ENCODE assay signal across 14 mouse cellular contexts in genomic region chr2:32439177-32439576, GRCm38 (mm10). TPM values are rescaled to one million over a fixed set of nuclear protein-coding genes. Genes with fewer than 3 reads are reported as not detected.
A peak's percentile ranks its signal among the peaks of the same experiment; 100 is the strongest.
DNase-seq lines count a peak whose midpoint lies in the region; ATAC-seq and TF ChIP-seq lines count a peak whose summit lies in the region.
"Had no signal": no experiment of that assay in that cellular context is flagged by ENCODE, and none has a peak within 500 bp of the region (broad histone marks: within the 10 kb centered on the region; RNA-seq: fewer than 3 reads in every experiment).

No protein-coding gene starts in this region.

- no peak overlapping the region for H3K9ac ChIP-seq in hindbrain, postnatal 0 days (replicated peaks; ENCODE audit: low read length)
- H3K9ac ChIP-seq in hindbrain, embryonic 16.5 days (ENCODE audit: low read depth, low read length) = no peak overlapping the region
- no peak overlapping the region for H3K9ac ChIP-seq in neural tube, embryonic 15.5 days (replicated peaks)
- H3K9ac ChIP-seq: embryonic facial prominence, embryonic 13.5 days; liver, embryonic 15.5 days had no signal

- no peaks in the 10 kb centered on the region for H3K9me3 ChIP-seq in hindbrain, postnatal 0 days (ENCODE audit: low read length)
- H3K9me3 ChIP-seq in hindbrain, embryonic 16.5 days (ENCODE audit: control insufficient read depth, low read length) = no peaks in the 10 kb centered on the region
- H3K9me3 ChIP-seq in neural tube, embryonic 15.5 days (replicated peaks) = no peaks in the 10 kb centered on the region
- H3K9me3 ChIP-seq: embryonic facial prominence, embryonic 13.5 days; liver, embryonic 15.5 days had no signal

- H3K36me3 ChIP-seq in hindbrain, postnatal 0 days (ENCODE audit: insufficient read depth, low read length) = no peaks in the 10 kb centered on the region
- H3K36me3 ChIP-seq in hindbrain, embryonic 16.5 days (ENCODE audit: control insufficient read depth, insufficient read depth, low read length) = no peaks in the 10 kb centered on the region
- no peaks in the 10 kb centered on the region for H3K36me3 ChIP-seq in neural tube, embryonic 15.5 days
- H3K36me3 ChIP-seq: embryonic facial prominence, embryonic 13.5 days; liver, embryonic 15.5 days had no signal

- TF ChIP-seq CTCF in hindbrain, postnatal 0 days (IDR thresholded peaks at IDR 0.05; ENCODE audit: low read depth) = no peak

- H3K27me3 ChIP-seq in hindbrain, postnatal 0 days (ENCODE audit: insufficient read depth, low read length) = no peaks in the 10 kb centered on the region
- H3K27me3 ChIP-seq in hindbrain, embryonic 16.5 days (replicated peaks; ENCODE audit: control insufficient read depth, insufficient read depth, low read length) = no peaks in the 10 kb centered on the region
- no peaks in the 10 kb centered on the region for H3K27me3 ChIP-seq in neural tube, embryonic 15.5 days (replicated peaks)
- H3K27me3 ChIP-seq: embryonic facial prominence, embryonic 13.5 days; liver, embryonic 15.5 days had no signal

- H3K4me2 ChIP-seq in hindbrain, postnatal 0 days (ENCODE audit: low read depth, low read length) = no peak overlapping the region
- H3K4me2 ChIP-seq in hindbrain, embryonic 16.5 days (ENCODE audit: low read length) = no peak overlapping the region
- H3K4me2 ChIP-seq in neural tube, embryonic 15.5 days = no peak overlapping the region
- H3K4me2 ChIP-seq: embryonic facial prominence, embryonic 13.5 days; liver, embryonic 15.5 days had no signal

- WGBS in hindbrain, postnatal 0 days = 22% methylated on average over 6 of the region's 6 CpGs
- 27% methylated on average over 6 of the region's 6 CpGs for WGBS in hindbrain, embryonic 16.5 days
- WGBS in neural tube, embryonic 15.5 days = 22% methylated on average over 6 of the region's 6 CpGs

- ATAC-seq in hindbrain, postnatal 0 days = no peak
- no peak for ATAC-seq in hindbrain, embryonic 16.5 days
- no peak for ATAC-seq in neural tube, embryonic 15.5 days (ENCODE audit: low FRiP score)

- peak; percentile 36 for DNase-seq in embryo, embryonic 10.5 days (ENCODE audit: low spot score)
- no peak for DNase-seq in embryo, embryonic 11 days
- DNase-seq in hindbrain, postnatal 0 days (ENCODE audit: low spot score) = no peak
- DNase-seq in neural tube, embryonic 10.5 days (ENCODE audit: extremely low spot score, low spot score) = no peak
- no peak for DNase-seq in left cerebral cortex, adult 18-20 months (ENCODE audit: low spot score in 2 of 2)
- no peak for DNase-seq in cerebellum, adult 8-10 months
- DNase-seq: cerebellum, adult 2 months; kidney, adult 18-20 months; thymus, adult 18-20 months had no signal

- H3K4me3 ChIP-seq in hindbrain, postnatal 0 days (ENCODE audit: low read length) = no peak overlapping the region
- no peak overlapping the region for H3K4me3 ChIP-seq in hindbrain, embryonic 16.5 days (ENCODE audit: low read length)
- no peak overlapping the region for H3K4me3 ChIP-seq in neural tube, embryonic 15.5 days (replicated peaks)
- H3K4me3 ChIP-seq: embryonic facial prominence, embryonic 13.5 days; liver, embryonic 15.5 days had no signal

- peaks cover 5% of the 10 kb centered on the region; the same call in 1 of the 2 replicates for H3K4me1 ChIP-seq in hindbrain, postnatal 0 days (ENCODE audit: insufficient read depth, low read length)
- peaks cover 12% of the 10 kb centered on the region for H3K4me1 ChIP-seq in hindbrain, embryonic 16.5 days (ENCODE audit: control insufficient read depth, insufficient read depth, low read depth, low read length)
- peaks cover 26% of the 10 kb centered on the region for H3K4me1 ChIP-seq in neural tube, embryonic 15.5 days

- H3K27ac ChIP-seq in hindbrain, postnatal 0 days = peak overlapping the region; percentile 20; the same call in 1 of the 2 replicates
- no peak overlapping the region; the same call in 1 of the 2 replicates for H3K27ac ChIP-seq in hindbrain, embryonic 16.5 days (ENCODE audit: low read depth, low read length)
- H3K27ac ChIP-seq in neural tube, embryonic 15.5 days (replicated peaks) = peak overlapping the region; percentile 56; the same call in 1 of the 2 replicates
- H3K27ac ChIP-seq: embryonic facial prominence, embryonic 13.5 days; liver, embryonic 15.5 days had no signal

RNA-seq across cellular contexts. Expression of gene Naif1, which starts 11.1 kb away (rescaled TPM):
- total RNA-seq in hindbrain, postnatal 0 days (2014; rRNA removed) = 3.1 and 3.7 TPM in 2 replicates
- 2.9 and 3.0 TPM in 2 replicates for polyA plus RNA-seq in hindbrain, postnatal 0 days (2015; fragmentation: Nextera tagmentation; extraction: Ambion mirVana)
- polyA plus RNA-seq in hindbrain, embryonic 16.5 days (2015; fragmentation: Nextera tagmentation; extraction: Ambion mirVana) = 5.1 and 5.2 TPM in 2 replicates
- polyA plus RNA-seq in neural tube, embryonic 15.5 days (2015; fragmentation: Nextera tagmentation; extraction: Ambion mirVana) = 4.4 and 5.3 TPM in 2 replicates
- total RNA-seq in left cerebral cortex, adult 18-20 months (2021) = 1 to 10 TPM; 3.7 to 4.6 TPM

RNA-seq across cellular contexts. Expression of gene Slc25a25, which starts 12.1 kb away (rescaled TPM):
- 64.3 and 69.6 TPM in 2 replicates for total RNA-seq in hindbrain, postnatal 0 days (2014; rRNA removed)
- polyA plus RNA-seq in hindbrain, postnatal 0 days (2015; fragmentation: Nextera tagmentation; extraction: Ambion mirVana) = 44.4 and 46.4 TPM in 2 replicates
- polyA plus RNA-seq in hindbrain, embryonic 16.5 days (2015; fragmentation: Nextera tagmentation; extraction: Ambion mirVana) = 55.0 and 60.6 TPM in 2 replicates
- 51.4 and 58.8 TPM in 2 replicates for polyA plus RNA-seq in neural tube, embryonic 15.5 days (2015; fragmentation: Nextera tagmentation; extraction: Ambion mirVana)
- 10 to 100 TPM; 67.5 to 72.1 TPM for total RNA-seq in left cerebral cortex, adult 18-20 months (2021)

RNA-seq across cellular contexts. Expression of gene Ptges2, which starts 43.5 kb away (rescaled TPM):
- 41.3 and 45.5 TPM in 2 replicates for total RNA-seq in hindbrain, postnatal 0 days (2014; rRNA removed)
- 55.6 and 57.0 TPM in 2 replicates for polyA plus RNA-seq in hindbrain, postnatal 0 days (2015; fragmentation: Nextera tagmentation; extraction: Ambion mirVana)
- 56.4 and 59.8 TPM in 2 replicates for polyA plus RNA-seq in hindbrain, embryonic 16.5 days (2015; fragmentation: Nextera tagmentation; extraction: Ambion mirVana)
- polyA plus RNA-seq in neural tube, embryonic 15.5 days (2015; fragmentation: Nextera tagmentation; extraction: Ambion mirVana) = 47.3 and 52.1 TPM in 2 replicates
- total RNA-seq in left cerebral cortex, adult 18-20 months (2021) = 10 to 100 TPM; 49.5 to 51.2 TPM

RNA-seq across cellular contexts. Expression of gene Lcn2, which starts 51.1 kb away (rescaled TPM):
- 0.31 and 0.58 TPM in 2 replicates for total RNA-seq in hindbrain, postnatal 0 days (2014; rRNA removed)
- 0.80 and 0.93 TPM in 2 replicates for polyA plus RNA-seq in hindbrain, postnatal 0 days (2015; fragmentation: Nextera tagmentation; extraction: Ambion mirVana)
- 0.76 and 0.93 TPM in 2 replicates for polyA plus RNA-seq in hindbrain, embryonic 16.5 days (2015; fragmentation: Nextera tagmentation; extraction: Ambion mirVana)
- polyA plus RNA-seq in neural tube, embryonic 15.5 days (2015; fragmentation: Nextera tagmentation; extraction: Ambion mirVana) = 0.95 and 1.1 TPM in 2 replicates
- under 1 TPM; 0.77 to 0.84 TPM for total RNA-seq in left cerebral cortex, adult 18-20 months (2021)
- total RNA-seq: ES-E14 had no signal

RNA-seq across cellular contexts. Expression of gene 1110008P14Rik, which starts 57.4 kb away (rescaled TPM):
- total RNA-seq in hindbrain, postnatal 0 days (2014; rRNA removed) = 458 and 481 TPM in 2 replicates
- 220 and 233 TPM in 2 replicates for polyA plus RNA-seq in hindbrain, postnatal 0 days (2015; fragmentation: Nextera tagmentation; extraction: Ambion mirVana)
- 161 and 196 TPM in 2 replicates for polyA plus RNA-seq in hindbrain, embryonic 16.5 days (2015; fragmentation: Nextera tagmentation; extraction: Ambion mirVana)
- 163 and 195 TPM in 2 replicates for polyA plus RNA-seq in neural tube, embryonic 15.5 days (2015; fragmentation: Nextera tagmentation; extraction: Ambion mirVana)
- 100 to 1,000 TPM; 283 to 350 TPM for total RNA-seq in left cerebral cortex, adult 18-20 months (2021)
